Mouse (Mus musculus): ENCODE data around the gene Cenpx.
A peak's percentile ranks its signal among the peaks of the same experiment; 100 is the strongest.

Gene Cenpx

GRCm38 (mm10) chr11:120723509-120723908 lies 10.0 kb upstream of the Cenpx start:
- no peak for DNase-seq (ENCODE audit: low spot score)

- no peak for DNase-seq (ENCODE audit: low spot score)
Measured at GRCm38 (mm10) chr11:120722761-120723382, 9.3 kb upstream of the Cenpx start.

GRCm38 (mm10) chr11:120722067-120722630 lies 8.6 kb upstream of the Cenpx start:
- DNase-seq (ENCODE audit: low spot score), result no peak

GRCm38 (mm10) chr11:120721124-120722066 lies 7.9 kb upstream of the Cenpx start, which contains the start of gene Rac3:
Rac3 (plus strand) TSS chr11:120721470.
- DNase-seq (ENCODE audit: low spot score), result peak; percentile 84

- peak; percentile 92 for DNase-seq (ENCODE audit: low spot score)
Measured at GRCm38 (mm10) chr11:120720450-120720849, 6.9 kb upstream of the Cenpx start.

GRCm38 (mm10) chr11:120719841-120720376 lies 6.4 kb upstream of the Cenpx start:
- no peak for DNase-seq (ENCODE audit: low spot score)

- no peak for DNase-seq (ENCODE audit: low spot score)
Measured at GRCm38 (mm10) chr11:120719242-120719641, 5.7 kb upstream of the Cenpx start.

- no peak for DNase-seq (ENCODE audit: low spot score)
Measured at GRCm38 (mm10) chr11:120715131-120715530, 1.6 kb upstream of the Cenpx start.

- DNase-seq (ENCODE audit: low spot score), result no peak
Measured at GRCm38 (mm10) chr11:120714546-120714945, 1.0 kb upstream of the Cenpx start.

GRCm38 (mm10) chr11:120712771-120713568 lies 568 bp downstream of the Cenpx start:
- peak; percentile 64 for DNase-seq (ENCODE audit: low spot score)

- DNase-seq (ENCODE audit: low spot score), result no peak
Measured at GRCm38 (mm10) chr11:120711980-120712604, 1.4 kb downstream of the Cenpx start.

- peak; percentile 53 for DNase-seq (ENCODE audit: low spot score)
Measured at GRCm38 (mm10) chr11:120710672-120711071, 2.9 kb downstream of the Cenpx start.

- DNase-seq (ENCODE audit: low spot score), result no peak
Measured at GRCm38 (mm10) chr11:120709551-120709950, 4.0 kb downstream of the Cenpx start.

- no peak for DNase-seq (ENCODE audit: low spot score)
Measured at GRCm38 (mm10) chr11:120707969-120708368, 5.6 kb downstream of the Cenpx start.

GRCm38 (mm10) chr11:120707225-120707624 lies 6.3 kb downstream of the Cenpx start:
- DNase-seq (ENCODE audit: low spot score), result peak; percentile 73

GRCm38 (mm10) chr11:120706120-120706519 lies 7.4 kb downstream of the Cenpx start:
- no peak for DNase-seq (ENCODE audit: low spot score)

- DNase-seq (ENCODE audit: low spot score), result peak; percentile 66
Measured at GRCm38 (mm10) chr11:120704486-120705325, 8.8 kb downstream of the Cenpx start.

- DNase-seq (ENCODE audit: low spot score), result no peak
Measured at GRCm38 (mm10) chr11:120703696-120704454, 9.7 kb downstream of the Cenpx start.

GRCm38 (mm10) chr11:120697741-120698140 lies 15.8 kb downstream of the Cenpx start:
- DNase-seq (ENCODE audit: low spot score), result peak; percentile 43

Data from embryo, embryonic 10 days (tissue).